Mouse (Mus musculus) liver, embryonic 14 days (tissue): ENCODE measurements around the gene Rhov. TPM values are rescaled to one million over a fixed set of nuclear protein-coding genes. Genes with fewer than 3 reads are reported as not detected.

Source experiments
- polyA plus RNA-seq: library from polyadenylated mRNA; depleted of rRNA; stranded (reverse); fragments of >200 nt; gene quantifications from 2 replicates; pipeline ENCODE4 v1.2.3, GENCODE M21; 2012; rRNA removed

Rhov gene
- 0.03 and 0.06 TPM in 2 replicates for polyA plus RNA-seq

DNA sequence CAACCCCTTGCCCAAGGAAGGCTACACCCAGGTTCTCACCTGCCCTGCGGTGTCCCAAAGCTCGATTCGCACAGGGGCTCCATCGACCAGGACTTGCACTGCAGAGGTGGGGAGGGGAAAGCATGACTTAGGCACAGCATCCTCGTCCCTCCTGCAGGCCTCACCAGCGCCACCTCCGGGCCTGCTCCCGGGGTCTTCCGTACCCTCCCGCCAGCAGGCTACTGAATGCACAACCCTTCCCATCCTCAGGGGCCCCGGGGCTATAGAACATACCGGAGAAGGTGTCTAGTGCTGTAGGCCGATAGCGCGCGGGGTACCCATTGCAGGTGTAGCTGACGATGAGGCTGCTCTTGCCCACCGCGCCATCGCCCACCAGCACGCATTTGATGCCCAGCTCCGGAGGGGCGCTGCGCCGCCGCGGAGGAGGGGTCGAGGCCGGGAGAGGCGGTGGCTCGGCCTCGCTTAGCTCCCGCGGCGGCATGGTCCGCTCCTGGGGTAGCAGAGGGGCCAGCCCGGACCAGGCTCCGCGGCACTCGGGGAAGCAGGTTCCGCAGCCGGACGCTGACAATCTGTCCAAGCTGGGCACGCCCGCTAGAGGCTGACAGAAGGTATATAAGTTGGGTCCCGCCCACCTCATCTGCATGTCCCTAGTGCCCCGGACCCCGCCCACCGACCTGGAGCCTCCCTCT lies at the start of gene Rhov:
Rhov (minus strand) TSS at position 630 of the 689 bp plus-strand sequence.

GRCm38 (mm10) chr2:119288270-119288882 lies 17.3 kb upstream of the Rhov start, which contains the start of gene Vps18:
Gene Vps18 (plus strand): TSS chr2:119288740.

GRCm38 (mm10) chr2:119237210-119237870 lies 33.7 kb downstream of the Rhov start, which contains the start of gene Spint1:
Gene Spint1 (plus strand): TSS chr2:119237362.

DNA sequence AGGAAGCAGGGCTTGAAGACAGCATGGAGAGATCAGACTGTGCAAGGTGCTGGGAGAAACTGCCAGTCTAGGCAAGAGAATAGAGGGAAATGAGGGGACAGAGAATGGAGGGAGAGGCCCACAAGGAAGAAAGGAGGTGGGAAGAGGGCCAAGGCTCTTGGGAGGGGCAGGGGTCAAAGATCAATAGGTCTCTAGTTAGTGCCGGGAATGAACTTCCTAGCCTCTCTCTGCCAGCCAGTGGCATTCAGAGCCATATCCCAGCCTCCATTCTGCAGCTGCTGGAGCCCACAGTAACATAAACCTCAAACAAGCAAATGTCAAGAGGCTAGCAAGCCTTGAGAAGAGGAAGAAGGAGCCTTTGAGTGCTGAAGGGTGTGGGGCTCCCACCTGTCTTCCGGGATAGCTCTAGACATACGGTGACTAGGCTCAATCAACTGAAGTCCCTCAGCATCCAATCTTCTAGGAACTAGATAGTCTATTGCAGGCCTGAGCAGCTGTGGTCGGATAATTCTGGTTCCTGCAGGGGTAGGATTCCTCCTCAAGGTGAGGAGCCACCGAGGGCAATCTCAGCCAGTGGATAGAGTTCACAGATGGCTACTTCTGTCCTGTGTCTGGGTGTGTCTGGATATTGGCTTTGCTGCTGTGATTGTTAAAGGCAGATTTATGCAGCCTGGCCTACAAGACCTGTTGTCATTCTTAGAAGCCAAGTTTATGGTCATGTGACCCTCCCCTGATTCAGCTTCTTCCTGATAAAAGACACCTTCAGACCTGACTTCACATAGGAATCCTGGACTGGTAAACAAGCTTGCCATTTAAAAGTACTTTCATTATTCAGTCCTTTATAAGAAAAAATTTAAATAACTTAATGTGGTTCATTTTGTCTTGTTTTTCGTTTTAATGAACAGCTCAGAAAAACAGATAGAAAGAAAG lies 41.0 kb downstream of the Rhov start, which contains the start of gene Ppp1r14d:
Ppp1r14d (minus strand) TSS at position 132 of the 930 bp plus-strand sequence.

Other genes starting within 250 kb of the Rhov start
- gene Ccdc32, start 241.9 kb downstream of the Rhov start, polyA plus RNA-seq, result 6.7 and 7.8 TPM in 2 replicates
- gene Rpusd2, start 236.5 kb downstream of the Rhov start, polyA plus RNA-seq, result 3.6 and 4.3 TPM in 2 replicates
- gene Knl1, start 224.2 kb downstream of the Rhov start, polyA plus RNA-seq, result 7.4 and 8.3 TPM in 2 replicates
- 24.9 and 28.9 TPM in 2 replicates for gene Rad51, start 158.5 kb downstream of the Rhov start, polyA plus RNA-seq
- 21.8 and 25.6 TPM in 2 replicates for gene Rmdn3, start 114.2 kb downstream of the Rhov start, polyA plus RNA-seq
- 32.2 and 36.7 TPM in 2 replicates for gene Gchfr, start 103.5 kb downstream of the Rhov start, polyA plus RNA-seq
- 0.01 TPM in 2 replicates for gene Gm14137, start 96.8 kb downstream of the Rhov start, polyA plus RNA-seq
- gene Zfyve19, start 62.7 kb downstream of the Rhov start, polyA plus RNA-seq, result 14.0 and 16.3 TPM in 2 replicates
- 11.1 and 13.4 TPM in 2 replicates for gene Dnajc17, start 62.5 kb downstream of the Rhov start, polyA plus RNA-seq
- gene Ppp1r14d, start 41.4 kb downstream of the Rhov start, polyA plus RNA-seq, result not detected in 2 replicates
- 0.16 and 0.31 TPM in 2 replicates for gene Spint1, start 33.9 kb downstream of the Rhov start, polyA plus RNA-seq
- 3.2 and 3.7 TPM in 2 replicates for gene Vps18, start 17.5 kb upstream of the Rhov start, polyA plus RNA-seq
- gene Dll4, start 54.5 kb upstream of the Rhov start, polyA plus RNA-seq, result 1.2 and 1.3 TPM in 2 replicates
- 0.98 and 2.0 TPM in 2 replicates for gene Chac1, start 80.0 kb upstream of the Rhov start, polyA plus RNA-seq
- gene Ino80, start 206.4 kb upstream of the Rhov start, polyA plus RNA-seq, result 4.4 and 4.8 TPM in 2 replicates